Mouse (Mus musculus): Measurements from ENCODE around the gene Atpaf1.

Atpaf1 gene

DNA sequence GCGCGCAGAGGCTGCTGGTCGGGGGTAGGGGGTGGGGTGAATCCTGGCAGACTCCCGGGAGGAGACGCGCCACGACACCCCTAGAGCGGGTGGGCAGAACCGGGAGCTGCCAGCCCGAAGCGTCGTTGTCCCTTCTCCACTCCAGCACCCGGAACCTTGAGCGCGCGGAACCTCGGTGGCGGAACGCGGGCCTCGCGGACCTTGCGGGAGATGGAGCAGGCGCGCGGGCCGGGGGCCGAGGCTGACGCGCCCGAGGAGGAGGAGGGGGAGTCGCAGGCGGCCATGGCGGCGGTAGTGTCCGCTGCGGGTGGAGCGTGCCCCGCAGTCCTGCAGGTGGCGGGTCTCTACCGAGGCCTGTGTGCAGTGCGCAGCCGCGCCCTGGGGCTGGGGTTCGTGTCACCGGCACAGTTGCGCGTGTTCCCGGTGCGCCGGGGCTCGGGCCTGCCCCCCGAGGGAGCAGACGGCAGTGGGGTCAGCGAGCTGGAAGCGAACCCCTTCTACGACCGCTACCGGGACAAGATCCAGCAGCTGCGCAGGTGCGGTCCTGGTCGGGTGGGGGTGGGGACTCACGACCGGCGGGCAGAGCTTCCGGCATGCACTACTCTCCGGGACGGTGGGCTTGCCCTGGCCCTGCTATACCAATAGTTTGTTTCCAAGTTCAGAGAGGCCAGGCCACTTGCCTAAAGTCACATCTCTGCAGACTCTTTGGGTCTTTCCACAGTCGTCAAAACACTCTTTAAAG lies at the start of gene Atpaf1:
Gene Atpaf1, plus strand, starts transcription at position 44 of the 742 bp plus-strand sequence.
- peak; percentile 46 to 53 for DNase-seq (ENCODE audit: low spot score in 2 of 2)

GRCm38 (mm10) chr4:115734867-115735266 lies 49.7 kb upstream of the Atpaf1 start:
- no peak for DNase-seq (ENCODE audit: low spot score in 2 of 2)

DNA sequence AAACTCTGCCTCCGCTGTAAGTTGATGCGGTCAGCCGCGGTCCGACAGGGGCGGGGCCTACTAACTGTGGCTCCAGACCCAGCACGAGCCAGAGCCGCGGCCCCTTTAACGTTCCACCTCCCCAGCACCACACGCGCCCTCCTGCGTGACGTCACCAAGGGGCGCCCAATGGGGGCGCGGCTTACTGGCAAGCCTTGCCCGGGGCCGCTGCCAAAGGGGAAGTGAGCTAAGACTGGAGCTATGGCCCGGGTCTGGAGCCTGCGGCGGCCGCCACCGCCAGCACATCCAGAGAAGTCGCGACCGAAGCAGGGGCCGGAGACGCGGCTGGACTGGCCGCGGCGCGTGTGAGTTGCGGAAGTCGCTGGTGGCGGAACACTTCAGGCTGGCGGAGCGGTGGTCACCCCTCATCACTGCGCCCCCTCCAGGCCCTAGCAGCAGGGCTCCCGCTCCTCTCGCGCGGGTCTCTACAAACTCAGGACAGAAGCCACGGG lies 47.0 kb upstream of the Atpaf1 start, which contains the start of gene Efcab14:
Gene Efcab14, plus strand, starts transcription at position 194 of the 491 bp plus-strand sequence.
- peak; percentile 98 for DNase-seq (ENCODE audit: low spot score in 2 of 2)

GRCm38 (mm10) chr4:115738481-115738985 lies 46.1 kb upstream of the Atpaf1 start:
- DNase-seq (ENCODE audit: low spot score in 2 of 2) = no peak

- no peak for DNase-seq (ENCODE audit: low spot score in 2 of 2)
These were observed 42.0 kb upstream of the Atpaf1 start for GRCm38 (mm10) chr4:115742658-115743057.

DNA sequence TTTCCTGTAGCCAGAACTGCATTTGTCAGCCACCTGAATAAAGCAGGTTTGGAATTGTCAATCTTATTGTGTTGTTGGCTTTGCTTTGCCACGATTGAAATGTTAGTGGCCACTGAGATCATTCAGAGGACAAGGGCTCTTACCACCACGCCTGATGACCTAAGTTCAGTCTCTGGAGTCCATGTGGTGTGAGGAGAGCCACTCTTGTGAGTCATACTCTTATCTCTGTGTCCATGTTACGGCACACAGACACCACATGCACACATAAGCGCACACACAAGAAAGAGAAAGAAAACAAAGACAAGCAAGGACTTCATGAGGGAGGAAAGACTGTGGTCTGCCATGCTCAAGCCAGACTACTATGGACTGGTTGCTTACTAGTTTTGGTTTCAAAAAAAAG lies 41.5 kb upstream of the Atpaf1 start:
- DNase-seq (ENCODE audit: low spot score in 2 of 2) = no peak

GRCm38 (mm10) chr4:115748181-115748580 lies 36.4 kb upstream of the Atpaf1 start:
- DNase-seq (ENCODE audit: low spot score in 2 of 2) = no peak

- no peak for DNase-seq (ENCODE audit: low spot score in 2 of 2)
These were observed 35.3 kb upstream of the Atpaf1 start for GRCm38 (mm10) chr4:115749336-115749735.

DNA sequence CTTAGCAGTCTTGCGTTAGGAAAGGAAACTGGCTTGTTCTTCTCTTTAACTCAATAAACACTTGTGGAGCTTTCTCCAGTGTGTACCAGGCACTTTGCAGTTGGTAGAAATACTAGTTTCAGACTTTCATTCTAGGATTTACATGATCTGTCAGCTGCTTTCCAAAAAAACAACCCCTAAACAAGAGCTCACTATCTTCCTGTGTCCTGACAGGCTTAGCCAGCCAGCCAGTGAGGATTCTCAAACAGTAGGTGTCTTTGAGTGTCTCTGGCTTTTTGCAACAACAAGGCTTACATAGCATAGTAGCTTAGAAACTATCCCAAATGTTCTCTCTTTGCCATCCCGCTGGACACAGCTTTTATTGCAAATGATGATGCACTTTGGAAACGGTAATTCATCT lies 30.5 kb upstream of the Atpaf1 start:
- no peak for DNase-seq (ENCODE audit: low spot score in 2 of 2)

- DNase-seq (ENCODE audit: low spot score in 2 of 2) = no peak
These were observed 29.8 kb upstream of the Atpaf1 start for GRCm38 (mm10) chr4:115754851-115755250.

GRCm38 (mm10) chr4:115761206-115761605 lies 23.4 kb upstream of the Atpaf1 start:
- no peak for DNase-seq (ENCODE audit: low spot score in 2 of 2)

DNA sequence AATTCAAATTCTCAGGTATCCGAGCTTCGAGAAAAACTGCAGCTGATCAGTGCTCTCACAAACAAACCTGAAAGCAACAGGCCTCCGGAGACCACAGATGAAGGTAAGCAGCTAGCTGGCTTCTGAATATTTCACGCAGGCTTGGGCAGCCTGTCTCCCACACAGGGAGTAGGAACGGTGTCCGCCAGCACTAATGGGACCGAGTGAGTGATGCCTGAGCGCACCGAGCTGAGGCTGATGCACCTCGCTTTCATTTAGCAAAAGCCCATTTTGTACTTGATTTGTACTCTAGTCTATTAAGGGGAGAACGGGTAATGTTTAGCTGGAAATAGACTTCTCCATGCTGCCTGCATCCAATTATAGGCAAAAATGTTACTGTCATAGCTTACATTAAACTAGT lies 20.0 kb upstream of the Atpaf1 start:
- no peak for DNase-seq (ENCODE audit: low spot score in 2 of 2)

DNA sequence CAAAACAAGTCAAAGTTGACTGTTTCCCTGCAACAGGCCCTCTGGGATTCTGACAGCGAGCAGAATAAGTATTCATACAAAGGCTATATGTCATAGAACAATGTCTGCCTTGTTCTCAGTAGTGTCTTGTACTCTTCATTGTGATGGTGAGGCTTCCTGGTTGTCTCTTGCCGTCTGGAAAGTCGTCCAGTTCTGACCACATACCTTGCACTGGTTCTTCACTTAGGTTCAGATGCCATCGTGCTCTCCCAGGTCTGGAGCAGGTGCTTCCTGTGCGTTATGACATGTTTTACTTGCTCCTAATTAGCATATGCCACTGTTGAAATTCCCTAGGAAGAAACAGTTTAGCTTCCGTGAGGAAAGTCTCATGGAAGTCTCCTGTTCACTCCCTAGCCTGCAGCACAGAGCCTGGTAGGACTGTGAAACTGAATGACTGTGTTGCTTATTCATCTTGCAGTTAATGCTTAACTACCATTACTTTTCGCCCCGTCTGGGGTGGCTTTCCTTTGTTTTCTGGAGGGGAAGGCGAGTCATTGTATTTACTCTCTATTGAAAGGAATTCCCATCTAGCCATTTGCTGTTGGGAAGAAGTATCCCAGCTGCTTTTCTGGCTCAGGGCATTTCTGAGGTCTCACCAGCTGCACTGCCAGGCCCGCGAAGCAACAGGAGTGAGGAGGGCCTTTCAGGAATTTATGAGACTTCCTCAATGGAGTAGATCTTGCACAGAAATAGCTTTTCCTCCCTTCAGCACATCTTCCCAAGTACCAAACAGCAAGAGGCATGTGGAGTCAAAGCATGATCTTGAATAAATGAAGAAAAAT lies 16.8 kb upstream of the Atpaf1 start:
- no peak for DNase-seq (ENCODE audit: low spot score in 2 of 2)

DNA sequence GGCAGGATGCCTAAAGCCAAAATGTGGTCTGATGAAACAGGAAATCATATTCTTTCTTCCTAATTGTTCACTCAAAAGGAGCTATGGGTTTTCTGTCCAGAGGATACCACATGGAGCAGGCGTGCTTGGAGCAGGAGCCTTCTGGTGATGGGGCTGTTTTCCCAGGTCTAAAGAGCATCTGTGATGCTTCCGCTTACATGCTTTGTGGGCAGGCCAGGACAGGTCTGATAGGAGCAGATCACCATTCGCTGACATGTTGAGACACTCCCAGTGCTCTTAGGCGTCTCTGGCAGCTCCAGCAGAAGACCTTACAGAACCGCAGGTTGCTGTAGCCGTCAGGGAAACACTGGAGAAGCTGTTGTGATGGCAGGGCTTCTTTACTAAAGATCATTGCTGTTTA lies 9.6 kb upstream of the Atpaf1 start:
- no peak for DNase-seq (ENCODE audit: low spot score in 2 of 2)

DNA sequence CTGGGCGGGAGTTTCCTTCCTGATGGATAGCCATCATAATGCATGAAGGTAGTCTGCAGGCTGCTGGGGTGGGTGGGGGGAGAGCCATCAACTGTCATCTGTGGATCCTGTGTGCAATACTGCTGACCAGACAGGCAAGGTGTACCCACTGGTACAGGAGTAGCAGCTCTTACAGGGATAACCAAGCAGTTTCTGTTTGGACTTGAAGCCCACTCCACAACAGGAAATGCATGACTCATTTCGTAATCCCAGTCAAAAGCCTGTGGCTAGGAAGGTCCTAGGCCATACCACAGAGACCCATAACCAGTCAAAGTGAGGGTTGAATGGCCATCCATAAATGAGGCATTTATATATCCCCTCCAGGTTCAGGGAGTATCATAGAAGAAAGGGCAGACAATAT lies 7.0 kb upstream of the Atpaf1 start:
- no peak for DNase-seq (ENCODE audit: low spot score in 2 of 2)

DNA sequence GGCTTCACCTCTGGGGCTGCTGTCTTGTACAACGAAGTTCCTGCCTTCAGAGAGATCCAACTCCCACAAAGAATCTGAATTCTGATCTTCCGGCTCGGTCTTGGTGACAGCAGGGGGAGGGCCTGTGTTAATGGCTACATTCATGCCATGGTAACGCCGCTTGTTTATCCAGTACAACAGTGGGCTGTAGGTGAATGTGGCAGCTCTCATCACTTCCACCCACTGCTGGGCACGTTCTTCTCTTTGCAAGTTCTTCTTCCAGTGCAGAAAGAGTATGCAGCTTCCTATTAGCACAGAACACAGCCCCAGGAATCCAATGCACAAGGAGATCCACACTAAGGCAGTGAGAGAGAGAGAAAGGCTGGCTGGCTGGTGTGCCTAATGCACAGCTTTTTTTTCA lies 4.3 kb upstream of the Atpaf1 start:
- no peak for DNase-seq (ENCODE audit: low spot score in 2 of 2)

- DNase-seq (ENCODE audit: low spot score in 2 of 2) = no peak
These were observed 3.7 kb upstream of the Atpaf1 start, which contains the start of gene Tex38 for GRCm38 (mm10) chr4:115780918-115781317. Gene Tex38 (minus strand): TSS chr4:115781018.

GRCm38 (mm10) chr4:115782026-115782805 lies 2.4 kb upstream of the Atpaf1 start:
- no peak for DNase-seq (ENCODE audit: low spot score in 2 of 2)

DNA sequence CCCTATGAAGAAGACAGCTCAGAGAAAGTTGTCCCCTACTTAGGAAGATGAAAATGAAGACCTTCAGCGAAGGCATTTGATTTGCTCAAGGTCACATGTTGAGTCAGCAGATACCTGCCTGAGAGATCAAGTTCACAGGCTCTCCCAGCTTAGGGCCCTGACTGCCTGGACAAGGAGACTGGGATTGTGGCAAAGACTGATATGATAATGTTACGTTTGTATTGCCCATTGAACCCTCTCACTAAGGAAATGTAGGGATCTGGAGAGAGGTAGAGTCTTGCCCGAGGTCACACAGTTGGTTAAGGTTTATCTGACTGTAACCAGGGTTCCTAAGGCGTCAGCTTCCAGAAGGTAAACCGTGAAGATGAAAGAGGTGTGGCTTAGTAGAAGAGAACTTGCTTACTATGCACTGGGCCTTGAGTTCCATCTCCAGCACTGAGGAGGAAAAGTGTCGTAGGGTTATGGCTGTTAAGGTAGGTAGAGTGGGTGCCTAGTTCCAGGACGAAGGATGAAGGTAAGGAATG lies 961 bp downstream of the Atpaf1 start:
- DNase-seq (ENCODE audit: low spot score in 2 of 2) = no peak

GRCm38 (mm10) chr4:115790864-115791263 lies 6.3 kb downstream of the Atpaf1 start:
- DNase-seq (ENCODE audit: low spot score in 2 of 2) = no peak

DNA sequence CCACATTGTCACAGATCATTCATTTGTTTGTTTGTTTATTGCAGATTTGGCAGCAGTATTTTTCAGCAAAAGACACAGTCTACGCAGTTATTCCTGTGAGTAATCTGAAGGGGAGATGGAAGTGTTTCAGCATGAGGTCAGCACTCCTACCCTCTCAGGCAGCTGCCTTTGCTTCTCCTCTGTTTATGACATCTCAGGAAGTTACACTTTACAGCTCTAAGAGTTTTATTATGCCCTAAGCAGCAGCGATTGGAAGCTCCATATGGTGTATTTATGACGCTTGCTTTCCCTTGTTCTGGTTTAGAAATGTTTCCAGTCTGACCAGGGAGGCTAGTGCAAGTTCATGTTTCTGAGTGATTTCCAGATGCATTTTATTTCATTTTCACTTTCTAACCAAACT lies 10.7 kb downstream of the Atpaf1 start:
- no peak for DNase-seq (ENCODE audit: low spot score in 2 of 2)
